Mouse (Mus musculus) urinary bladder, adult 2 months (tissue): ENCODE results near the gene Mthfr. TPM values are rescaled to one million over a fixed set of nuclear protein-coding genes. Genes with fewer than 3 reads are reported as not detected.
A peak's percentile ranks its signal among the peaks of the same experiment; 100 is the strongest.
"Not testable (repeated sequence)": the region's sequence is repeated elsewhere in the genome, so short reads cannot be mapped to it uniquely, and the experiment has no call there.

ENCODE experiments used
- DNase-seq: peaks from one replicate; pipeline ENCODE4 v3.0.0; 2022; ENCODE audit warnings: low spot score
- polyA plus RNA-seq: library from polyadenylated mRNA; depleted of rRNA; stranded (reverse); fragments of >200 nt; gene quantifications from 2 replicates; pipeline ENCODE4 v1.2.3, GENCODE M21; 2012

The Mthfr gene
- polyA plus RNA-seq, 1 experiment: 29.1 TPM

GRCm38 (mm10) chr4:148040029-148040830, 1.4 kb downstream of the Mthfr start:
- DNase-seq: no peak

- peak; percentile 45 for DNase-seq
Observed at GRCm38 (mm10) chr4:148040933-148041610, 2.2 kb downstream of the Mthfr start.

- no peak for DNase-seq
Observed at GRCm38 (mm10) chr4:148041611-148042191, 2.8 kb downstream of the Mthfr start.

GRCm38 (mm10) chr4:148043327-148043726, 4.5 kb downstream of the Mthfr start:
- not testable (repeated sequence) for DNase-seq

- DNase-seq: no peak
Observed at GRCm38 (mm10) chr4:148044113-148044512, 5.2 kb downstream of the Mthfr start.

GRCm38 (mm10) chr4:148046450-148047031, 7.7 kb downstream of the Mthfr start:
- DNase-seq: no peak

GRCm38 (mm10) chr4:148050396-148050914, 11.6 kb downstream of the Mthfr start:
- DNase-seq: not testable (repeated sequence)

GRCm38 (mm10) chr4:148051046-148051776, 12.3 kb downstream of the Mthfr start:
- no peak for DNase-seq

- no peak for DNase-seq
Observed at GRCm38 (mm10) chr4:148051886-148052285, 13.0 kb downstream of the Mthfr start.

GRCm38 (mm10) chr4:148052976-148053375, 14.1 kb downstream of the Mthfr start:
- DNase-seq: no peak

GRCm38 (mm10) chr4:148053417-148053920, 14.6 kb downstream of the Mthfr start:
- DNase-seq: no peak

GRCm38 (mm10) chr4:148054961-148055695, 16.3 kb downstream of the Mthfr start:
- no peak for DNase-seq

- no peak for DNase-seq
Observed at GRCm38 (mm10) chr4:148056246-148056645, 17.4 kb downstream of the Mthfr start.

- no peak for DNase-seq
Observed at GRCm38 (mm10) chr4:148056801-148057200, 17.9 kb downstream of the Mthfr start.

GRCm38 (mm10) chr4:148057661-148058209, 18.9 kb downstream of the Mthfr start:
- DNase-seq: no peak

GRCm38 (mm10) chr4:148058218-148058819, 19.4 kb downstream of the Mthfr start:
- no peak for DNase-seq

- DNase-seq: no peak
Observed at GRCm38 (mm10) chr4:148058993-148059392, 20.1 kb downstream of the Mthfr start.

GRCm38 (mm10) chr4:148060120-148061085, 21.5 kb downstream of the Mthfr start:
- DNase-seq: no peak

- no peak for DNase-seq
Observed at GRCm38 (mm10) chr4:148061086-148061480, 22.2 kb downstream of the Mthfr start.
